Mouse (Mus musculus) forebrain, postnatal 0 days (tissue): ENCODE measurements around the gene Slc35e3. TPM values are rescaled to one million over a fixed set of nuclear protein-coding genes. Genes with fewer than 3 reads are reported as not detected.

Source experiments
- ATAC-seq: fragments of 200-750 bp; cut with Nextera tagmentation; 2 replicates; pipeline ENCODE4 v1.8.0; 2017; ENCODE audit warnings: mild to moderate bottlenecking, moderate library complexity
- DNase-seq: peaks from one replicate; pipeline ENCODE4 v3.0.0-alpha.2; 2015
- H3K27ac ChIP-seq: fragments of 300-500 bp; sonication (generic); 2 replicates; pipeline ENCODE4 v1.5.1; 2014; ENCODE audit warnings: low read depth, mild to moderate bottlenecking, antibody characterized with exemption, low read length, moderate library complexity, mixed read lengths
- H3K27me3 ChIP-seq: fragments of 300-500 bp; sonication (generic); 2 replicates; pipeline ENCODE4 v1.6.1; 2014; ENCODE audit warnings: mild to moderate bottlenecking, low read length, mixed read lengths; ENCODE audit not compliant: insufficient read depth
- H3K36me3 ChIP-seq: fragments of 300-500 bp; sonication (generic); 2 replicates; pipeline ENCODE4 v1.6.1; 2014; ENCODE audit warnings: mild to moderate bottlenecking, moderate library complexity; ENCODE audit not compliant: insufficient read depth
- H3K4me1 ChIP-seq: fragments of 300-500 bp; sonication (generic); 2 replicates; pipeline ENCODE4 v1.6.1; 2014; ENCODE audit warnings: antibody characterized with exemption; ENCODE audit not compliant: insufficient read depth
- H3K4me2 ChIP-seq: fragments of 300-500 bp; sonication (generic); 2 replicates; pipeline ENCODE4 v1.6.1; 2014; ENCODE audit warnings: low read depth, mild to moderate bottlenecking, moderate library complexity
- H3K4me3 ChIP-seq: fragments of 300-500 bp; sonication (generic); 2 replicates; pipeline ENCODE4 v1.5.1; 2014; ENCODE audit warnings: low read depth, low read length, mixed read lengths
- H3K9ac ChIP-seq: fragments of 300-500 bp; sonication (generic); 2 replicates; pipeline ENCODE4 v1.6.1; 2014; ENCODE audit warnings: mild to moderate bottlenecking
- H3K9me3 ChIP-seq: fragments of 300-500 bp; sonication (generic); 2 replicates; pipeline ENCODE4 v1.6.1; 2016; ENCODE audit warnings: low read length
- CTCF ChIP-seq: sonication (generic); IDR thresholded peaks from 2 replicates; pipeline ENCODE4 v1.5.1; 2016; ENCODE audit warnings: antibody characterized with exemption, control low read depth, low read depth
- WGBS: fragments of 180-500 bp; shearing (Covaris S2); extraction: QIAGEN DNeasy Blood & Tissue Kit; methylation state at CpG from one replicate; pipeline ENCODE4 v1.1.7; 2014; 5-methylcytosine and 5-hydroxymethylcytosine counted together
- polyA plus RNA-seq: library from polyadenylated mRNA; unstranded; fragments of >200 nt; fragmentation: Nextera tagmentation; extraction: Ambion mirVana; gene quantifications from 2 replicates; pipeline ENCODE4 v1.2.1, GENCODE M21; 2015
- total RNA-seq: library from RNA; depleted of rRNA; stranded (reverse); fragments of >200 nt; gene quantifications from 2 replicates; pipeline ENCODE4 v1.2.3, GENCODE M21; 2014

Gene Slc35e3
- total and polyA plus RNA-seq, 2 experiments from 2014 or later: 22.9 to 28.3 TPM

DNA sequence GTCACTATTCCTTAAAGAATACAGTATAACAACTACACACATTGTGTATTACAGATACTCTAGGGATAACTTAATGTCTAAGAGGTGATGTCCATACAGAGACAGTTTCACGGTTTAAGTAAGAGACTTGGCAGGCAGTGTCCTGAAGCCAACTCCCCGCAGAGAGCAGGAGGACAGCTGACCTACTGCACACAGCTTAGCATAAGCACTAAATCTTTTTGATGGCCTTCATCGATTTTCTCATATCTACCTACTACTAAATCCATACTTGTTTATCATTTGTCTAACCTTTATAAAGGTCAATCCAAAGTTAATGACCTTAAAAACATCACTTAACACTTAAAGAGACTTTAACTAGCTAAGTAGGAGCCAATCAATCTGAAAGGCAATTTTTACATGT is 42.7 kb downstream of the Slc35e3 start:
- Histone ChIP-seq H3K4me3 (no peak overlapping the region), H3K9ac (no peak overlapping the region), H3K4me1 (0 out of 2 replicates have a peak, but pooled peaks cover 4% of the 10 kb centered on the region), H3K27ac (no peak overlapping the region), H3K9me3 (no peaks in the 10 kb centered on the region), H3K4me2 (no peak overlapping the region), H3K27me3 (no peaks in the 10 kb centered on the region), H3K36me3 (peaks cover 68% of the 10 kb centered on the region)
- 94% methylated on average over 3 of the region's 3 CpGs for WGBS
- ATAC-seq (no peak), DNase-seq (no peak)
- TF ChIP-seq CTCF: no peak

DNA sequence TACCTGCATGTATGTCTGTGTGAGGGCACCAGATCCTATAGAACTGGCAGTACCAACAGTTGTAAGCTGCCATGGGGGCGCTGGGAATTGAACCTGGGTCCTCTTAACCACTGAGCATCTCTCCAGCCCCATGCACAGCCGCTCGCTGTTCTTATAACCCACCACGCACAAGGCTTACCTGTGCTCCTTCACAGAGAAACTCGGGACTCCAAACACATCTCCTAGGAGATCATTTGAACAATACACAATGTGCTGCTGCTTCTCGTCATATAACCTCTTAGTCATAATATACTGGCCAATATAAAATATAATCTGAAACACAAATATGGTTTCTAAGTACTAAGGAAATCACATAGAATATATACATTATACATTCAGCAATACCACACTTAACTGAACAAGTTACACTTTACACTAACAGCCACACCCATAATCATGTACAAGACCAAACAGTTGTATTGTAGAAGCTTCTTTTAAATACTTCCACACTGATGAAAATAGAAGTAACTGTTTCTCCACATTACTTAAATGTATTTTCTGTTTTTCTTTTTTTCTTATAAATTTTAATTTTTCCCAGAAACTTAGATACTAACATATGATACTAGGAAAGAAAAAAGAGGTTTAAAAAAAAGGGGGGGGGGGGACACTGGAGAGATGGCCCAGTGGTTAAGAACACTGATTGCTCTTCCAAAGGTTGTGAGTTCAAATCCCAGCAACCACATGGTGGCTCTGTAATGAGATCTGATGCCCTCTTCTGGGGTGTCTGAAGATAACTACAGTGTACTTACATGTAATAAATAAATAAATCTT is 43.9 kb downstream of the Slc35e3 start:
- TF ChIP-seq CTCF: no peak
- H3K36me3 ChIP-seq: peaks cover 74% of the 10 kb centered on the region
- H3K27ac ChIP-seq: no peak overlapping the region
- no peak overlapping the region for H3K9ac ChIP-seq
- no peak for DNase-seq
- 0 out of 2 replicates have a peak, but pooled peaks cover 4% of the 10 kb centered on the region for H3K4me1 ChIP-seq
- ATAC-seq: no peak
- WGBS: 96% methylated on average over 6 of the region's 6 CpGs
- no peaks in the 10 kb centered on the region for H3K9me3 ChIP-seq
- H3K27me3 ChIP-seq: no peaks in the 10 kb centered on the region
- H3K4me3 ChIP-seq: no peak overlapping the region
- H3K4me2 ChIP-seq: no peak overlapping the region

DNA sequence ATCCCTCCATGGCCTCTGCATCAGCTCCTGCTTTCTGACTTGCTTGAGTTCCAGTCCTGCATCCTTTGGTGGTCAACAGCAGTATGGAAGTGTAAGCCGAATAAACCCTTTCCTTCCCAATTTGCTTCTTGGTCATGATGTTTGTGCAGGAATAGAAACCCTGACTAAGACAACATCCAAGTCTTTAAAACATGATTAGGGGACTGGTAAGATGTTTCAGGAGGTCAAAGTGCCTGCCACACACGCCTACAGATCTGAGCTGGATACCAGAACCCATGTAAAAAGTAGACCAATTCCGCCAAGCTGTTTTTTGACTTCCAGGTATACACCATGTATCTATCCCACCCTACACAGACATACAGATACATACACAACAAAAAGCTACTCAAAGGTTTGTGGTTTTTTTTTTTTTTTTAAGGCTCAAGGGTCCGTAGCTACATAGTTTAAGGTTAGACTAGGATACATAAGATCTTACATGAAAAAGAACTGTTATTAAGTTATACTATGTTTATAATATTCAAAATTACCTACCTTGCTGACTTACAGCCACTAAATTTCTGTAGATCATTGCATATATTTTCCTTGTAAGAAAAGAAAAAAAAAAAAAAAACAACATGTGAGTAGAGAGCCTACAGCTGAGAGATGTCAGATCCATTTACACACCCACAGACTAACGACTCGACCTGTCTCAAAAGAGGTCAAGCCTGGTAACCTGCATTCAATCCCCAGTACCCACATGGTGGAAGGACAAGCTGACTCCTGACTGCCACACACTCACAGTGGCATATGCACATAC is 44.9 kb downstream of the Slc35e3 start:
- H3K27ac ChIP-seq: no peak overlapping the region
- 91% methylated on average over 6 of the region's 6 CpGs for WGBS
- no peak for ATAC-seq
- H3K9me3 ChIP-seq: no peaks in the 10 kb centered on the region
- DNase-seq: no peak
- no peak for TF ChIP-seq CTCF
- H3K4me1 ChIP-seq: no peaks in the 10 kb centered on the region
- peaks cover 74% of the 10 kb centered on the region for H3K36me3 ChIP-seq
- no peak overlapping the region for H3K4me3 ChIP-seq
- no peak overlapping the region for H3K4me2 ChIP-seq
- H3K9ac ChIP-seq: no peak overlapping the region
- H3K27me3 ChIP-seq: no peaks in the 10 kb centered on the region

DNA sequence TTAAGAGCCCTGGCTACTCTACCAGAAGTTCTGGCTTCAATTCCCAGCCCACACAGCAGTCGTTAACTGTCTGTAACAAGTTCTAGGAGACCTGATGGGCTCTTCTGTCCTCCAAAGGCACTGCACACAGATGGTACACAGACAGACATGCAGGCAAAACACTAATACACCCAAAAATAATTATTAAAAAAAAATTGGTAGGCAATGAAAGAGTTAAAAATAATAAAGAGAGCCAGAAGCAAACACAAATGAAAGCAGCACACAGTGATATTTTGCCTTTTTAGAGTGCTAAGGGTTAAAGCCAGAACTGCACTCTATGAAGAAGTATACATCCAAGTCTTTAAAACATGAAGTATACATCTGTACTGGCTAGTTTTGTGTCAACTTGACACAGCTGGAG is 45.7 kb downstream of the Slc35e3 start:
- Histone ChIP-seq H3K4me3 (no peak overlapping the region), H3K4me2 (no peak overlapping the region), H3K4me1 (no peaks in the 10 kb centered on the region), H3K27ac (no peak overlapping the region), H3K36me3 (peaks cover 80% of the 10 kb centered on the region), H3K9me3 (no peaks in the 10 kb centered on the region), H3K9ac (no peak overlapping the region), H3K27me3 (no peaks in the 10 kb centered on the region)
- DNase-seq (no peak), ATAC-seq (no peak)
- WGBS: 82% methylated on average over 1 of the region's 1 CpGs
- TF ChIP-seq CTCF: no peak

DNA sequence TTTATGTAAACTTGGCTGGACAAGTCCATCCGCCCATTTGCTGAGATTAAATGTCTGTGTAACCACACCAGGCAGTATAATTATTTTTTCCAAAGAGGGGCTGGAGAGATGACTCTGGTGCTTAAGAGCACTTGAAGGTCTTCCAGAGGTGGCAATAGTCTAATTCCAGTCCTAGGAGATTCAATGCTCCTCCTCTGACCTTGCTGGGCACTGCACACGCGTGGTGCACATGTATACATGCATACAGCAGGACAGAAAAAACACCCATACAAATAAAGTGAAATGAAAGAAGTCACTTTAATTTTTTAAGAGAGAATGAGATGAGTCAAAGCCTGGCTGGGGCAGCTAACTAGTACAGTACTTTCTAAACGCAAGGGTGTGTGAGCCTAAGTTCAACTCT is 46.3 kb downstream of the Slc35e3 start:
- H3K9me3 ChIP-seq: no peaks in the 10 kb centered on the region
- no peaks in the 10 kb centered on the region for H3K4me1 ChIP-seq
- no peak overlapping the region for H3K4me2 ChIP-seq
- DNase-seq (no peak), ATAC-seq (no peak)
- H3K27ac ChIP-seq: no peak overlapping the region
- H3K27me3 ChIP-seq: no peaks in the 10 kb centered on the region
- no peak for TF ChIP-seq CTCF
- no peak overlapping the region for H3K4me3 ChIP-seq
- H3K9ac ChIP-seq: no peak overlapping the region
- peaks cover 80% of the 10 kb centered on the region for H3K36me3 ChIP-seq
- WGBS: 98% methylated on average over 4 of the region's 4 CpGs

DNA sequence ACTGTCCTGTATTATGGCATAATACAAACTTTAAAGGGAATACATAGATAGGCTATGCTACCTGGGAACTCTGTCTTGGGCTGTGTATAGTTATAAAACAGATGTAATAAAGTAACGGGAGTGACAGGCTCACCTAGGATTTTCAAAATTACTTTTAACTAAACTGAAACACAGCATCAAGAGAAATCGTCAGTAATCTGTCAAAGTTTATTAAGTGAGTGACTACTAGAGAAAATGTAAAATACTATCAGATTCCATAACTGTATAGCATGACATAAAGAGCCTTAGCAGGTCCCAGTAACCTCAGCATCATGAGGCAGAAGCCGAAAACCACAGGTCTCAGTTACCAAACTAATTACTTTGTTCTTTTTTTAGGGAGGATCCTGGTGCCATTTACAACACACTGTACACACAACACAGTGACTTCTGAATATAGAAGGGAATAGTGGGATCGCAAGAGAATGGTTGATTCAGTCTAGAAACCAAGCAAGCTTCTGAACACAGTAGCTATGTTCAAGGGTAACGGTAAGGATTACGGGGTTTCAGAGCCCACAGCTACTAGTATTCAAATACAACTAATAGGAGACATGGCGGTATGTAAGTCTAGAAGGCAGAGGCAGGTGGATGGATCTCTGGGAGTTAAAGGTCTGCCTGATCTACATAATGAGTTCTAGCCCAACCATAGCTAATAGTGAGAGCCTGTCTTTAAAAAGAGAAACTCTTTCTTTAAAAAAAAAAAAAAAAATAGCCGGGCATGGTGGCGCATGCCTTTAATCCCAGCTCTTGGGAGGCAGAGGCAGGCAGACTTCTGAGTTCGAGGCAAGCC is 47.6 kb downstream of the Slc35e3 start:
- DNase-seq: no peak
- peaks cover 73% of the 10 kb centered on the region for H3K36me3 ChIP-seq
- H3K4me2 ChIP-seq: no peak overlapping the region
- no peaks in the 10 kb centered on the region for H3K4me1 ChIP-seq
- no peaks in the 10 kb centered on the region for H3K27me3 ChIP-seq
- ATAC-seq: no peak
- H3K9ac ChIP-seq: no peak overlapping the region
- TF ChIP-seq CTCF: no peak
- 97% methylated on average over 10 of the region's 10 CpGs for WGBS
- H3K4me3 ChIP-seq: no peak overlapping the region
- H3K27ac ChIP-seq: no peak overlapping the region
- no peaks in the 10 kb centered on the region for H3K9me3 ChIP-seq
